Comparison of ENCODE assay signal across 10 mouse cellular contexts in genomic region chr2:9875676-9876357, GRCm38 (mm10). TPM values are rescaled to one million over a fixed set of nuclear protein-coding genes. Genes with fewer than 3 reads are reported as not detected.
A peak's percentile ranks its signal among the peaks of the same experiment; 100 is the strongest.
DNase-seq lines count a peak whose midpoint lies in the region; ATAC-seq and TF ChIP-seq lines count a peak whose summit lies in the region.
"Had no signal": no experiment of that assay in that cellular context is flagged by ENCODE, and none has a peak within 500 bp of the region (broad histone marks: within the 10 kb centered on the region; RNA-seq: fewer than 3 reads in every experiment).

No protein-coding gene starts in this region.

- TF ChIP-seq CTCF in embryonic fibroblast, embryonic 13.5 days (IDR thresholded peaks at IDR 0.05; ENCODE audit: borderline replicate concordance, insufficient read depth, low read length): no peak

- no peak overlapping the region for H3K27ac ChIP-seq in lung, embryonic 15.5 days
- H3K27ac ChIP-seq in embryonic fibroblast, embryonic 13.5 days (ENCODE audit: insufficient read depth, low read length): no peak overlapping the region
- no peak overlapping the region for H3K27ac ChIP-seq in liver, embryonic 15.5 days (replicated peaks)

- no peaks in the 10 kb centered on the region for H3K36me3 ChIP-seq in lung, embryonic 15.5 days
- H3K36me3 ChIP-seq in liver, embryonic 15.5 days (replicated peaks): no peaks in the 10 kb centered on the region

- H3K4me2 ChIP-seq in lung, embryonic 15.5 days: peak overlapping the region; percentile 99; the same call in 1 of the 2 replicates
- H3K4me2 ChIP-seq in liver, embryonic 15.5 days: peak overlapping the region; percentile 76

- no peak for TF ChIP-seq POLR2A in embryonic fibroblast, embryonic 13.5 days (IDR thresholded peaks at IDR 0.05; ENCODE audit: low read depth, low read length)

- H3K27me3 ChIP-seq in lung, embryonic 15.5 days: peaks cover 87% of the 10 kb centered on the region
- peaks cover 100% of the 10 kb centered on the region for H3K27me3 ChIP-seq in liver, embryonic 15.5 days

- ATAC-seq in lung, embryonic 15.5 days (ENCODE audit: borderline replicate concordance, extremely low read depth, low FRiP score, low TSS enrichment): no peak
- ATAC-seq in liver, embryonic 15.5 days (ENCODE audit: insufficient read depth): no peak

- H3K9me3 ChIP-seq in lung, embryonic 15.5 days: no peaks in the 10 kb centered on the region
- H3K9me3 ChIP-seq in liver, embryonic 15.5 days (replicated peaks): no peaks in the 10 kb centered on the region

- H3K9ac ChIP-seq in lung, embryonic 15.5 days: no peak overlapping the region
- H3K9ac ChIP-seq in liver, embryonic 15.5 days: no peak overlapping the region

- 37% methylated on average over 12 of the region's 12 CpGs for WGBS in lung, embryonic 15.5 days
- WGBS in liver, embryonic 15.5 days (ENCODE audit: insufficient replicate concordance): 47% methylated on average over 12 of the region's 12 CpGs

- peaks cover 37% of the 10 kb centered on the region for H3K4me1 ChIP-seq in lung, embryonic 15.5 days
- 0 out of 2 replicates have a peak, but pooled peaks cover 7% of the 10 kb centered on the region for H3K4me1 ChIP-seq in embryonic fibroblast, embryonic 13.5 days (ENCODE audit: control insufficient read depth, insufficient read depth, low read length)
- peaks cover 20% of the 10 kb centered on the region for H3K4me1 ChIP-seq in liver, embryonic 15.5 days (replicated peaks)

- DNase-seq in lung, postnatal 14 days: no peak
- DNase-seq in thymus, postnatal 25 days: peak; percentile 66
- DNase-seq in layer of hippocampus, adult 8-10 months (ENCODE audit: low spot score in 2 of 2): no peak
- no peak for DNase-seq in adrenal gland, adult 2 months
- DNase-seq: cerebellum, postnatal 25 days; spleen, adult 18-20 months had no signal

- 0 out of 2 replicates have a peak overlapping the region, but pooled peaks have one; percentile 6 for H3K4me3 ChIP-seq in lung, embryonic 15.5 days
- peak overlapping the region; percentile 58; the same call in 1 of the 2 replicates for H3K4me3 ChIP-seq in embryonic fibroblast, embryonic 13.5 days (ENCODE audit: insufficient read depth, low read length)
- H3K4me3 ChIP-seq in liver, embryonic 15.5 days (replicated peaks): no peak overlapping the region
- H3K4me3 ChIP-seq: megakaryocyte, embryonic 14.5 days had no signal

RNA-seq across cellular contexts. Expression of gene 4930412O13Rik, which starts 5.2 kb away (rescaled TPM):
- not detected in 2 replicates for polyA plus RNA-seq in lung, embryonic 15.5 days (2015; fragmentation: Nextera tagmentation; extraction: Ambion mirVana)
- not detected in 2 replicates for polyA plus RNA-seq in embryonic fibroblast, embryonic 13.5 days (2011; ENCODE audit: insufficient read length, low read depth, missing spikeins)
- 0.14 TPM in 1 of 2 replicates, not detected in the other for polyA plus RNA-seq in liver, embryonic 15.5 days (2015; fragmentation: Nextera tagmentation; extraction: Ambion mirVana)
- not detected for total RNA-seq in layer of hippocampus, adult 8-10 months (2022)
- total RNA-seq in adrenal gland, adult 2 months (2021): 1 to 10 TPM in 1 of 2 experiments, under 1 TPM in 1; 0.59 to 1.0 TPM
- polyA plus RNA-seq in adrenal gland, adult 2 months (2012; rRNA removed): 0.11 and 0.22 TPM in 2 replicates

RNA-seq across cellular contexts. Expression of gene 9230102O04Rik, which starts 13.5 kb away (rescaled TPM):
- polyA plus RNA-seq in lung, embryonic 15.5 days (2015; fragmentation: Nextera tagmentation; extraction: Ambion mirVana): not detected in 2 replicates
- polyA plus RNA-seq in embryonic fibroblast, embryonic 13.5 days (2011; ENCODE audit: insufficient read length, low read depth, missing spikeins): not detected in 2 replicates
- polyA plus RNA-seq in liver, embryonic 15.5 days (2015; fragmentation: Nextera tagmentation; extraction: Ambion mirVana): not detected in 2 replicates
- total RNA-seq in layer of hippocampus, adult 8-10 months (2022): not detected
- not detected for total RNA-seq in adrenal gland, adult 2 months (2021)
- polyA plus RNA-seq in adrenal gland, adult 2 months (2012; rRNA removed): not detected in 2 replicates

RNA-seq across cellular contexts. Expression of gene Gata3, which starts 14.0 kb away (rescaled TPM):
- 3.2 and 5.7 TPM in 2 replicates for polyA plus RNA-seq in lung, embryonic 15.5 days (2015; fragmentation: Nextera tagmentation; extraction: Ambion mirVana)
- polyA plus RNA-seq in embryonic fibroblast, embryonic 13.5 days (2011; ENCODE audit: insufficient read length, low read depth, missing spikeins): 3.1 and 4.5 TPM in 2 replicates
- polyA plus RNA-seq in liver, embryonic 15.5 days (2015; fragmentation: Nextera tagmentation; extraction: Ambion mirVana): 1.1 TPM in 2 replicates
- total RNA-seq in layer of hippocampus, adult 8-10 months (2022): under 1 TPM in 2 of 4 experiments, not detected in 2; 0.09 to 0.47 TPM
- total RNA-seq in adrenal gland, adult 2 months (2021): 10 to 100 TPM; 12.7 to 26.1 TPM
- 15.9 and 18.6 TPM in 2 replicates for polyA plus RNA-seq in adrenal gland, adult 2 months (2012; rRNA removed)
